Mouse (Mus musculus) gastrocnemius, adult 2 months (tissue): ENCODE results near the gene Col4a4. TPM values are rescaled to one million over a fixed set of nuclear protein-coding genes. Genes with fewer than 3 reads are reported as not detected.

Source experiments
- DNase-seq: peaks from one replicate; pipeline ENCODE4 v3.0.0; 2022
- H3K27ac ChIP-seq: fragments of 200-600 bp; 2 replicates; pipeline ENCODE4 v1.8.1; 2022; ENCODE audit warnings: mild to moderate bottlenecking
- H3K4me3 ChIP-seq: fragments of 200-600 bp; 2 replicates; pipeline ENCODE4 v1.8.1; 2022; ENCODE audit warnings: mild to moderate bottlenecking, moderate library complexity
- CTCF ChIP-seq: fragments of 200-600 bp; IDR thresholded peaks from 2 replicates; pipeline ENCODE4 v1.8.1; 2022; ENCODE audit warnings: antibody characterized with exemption, mild to moderate bottlenecking, moderate library complexity
- intact Hi-C: fragments of 180-260 bp; cut with DNase I; formaldehyde crosslinking; loops from one replicate; pipeline ENCODE4 v1.15.1; 2025
- total RNA-seq, 2 experiments: library from RNA; stranded (reverse); gene quantifications; 2 replicates each; pipeline ENCODE4 v1.2.3; 2021

Col4a4 gene
- total RNA-seq, 2 experiments from 2014 or later: 1.1 to 1.6 TPM

DNA sequence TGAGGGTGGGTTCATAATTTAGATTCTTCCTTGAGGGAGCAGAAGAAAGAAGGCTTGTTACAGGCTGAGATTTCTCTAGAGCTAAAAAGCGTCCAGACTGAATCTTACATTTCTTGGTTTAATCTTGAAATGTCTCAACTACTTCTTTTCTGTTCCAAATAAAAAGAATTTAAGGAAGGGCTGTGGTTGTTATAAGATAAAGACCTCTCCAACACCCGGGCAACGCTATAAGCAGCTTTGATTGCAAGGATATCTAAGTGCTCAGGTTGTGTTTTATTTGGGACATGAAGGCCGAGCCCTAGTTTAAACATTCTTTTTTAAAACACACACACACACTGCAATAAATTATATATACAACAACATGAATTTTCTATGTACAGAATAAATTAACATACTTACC is 17.2 kb downstream of the Col4a4 start:
- DNase-seq: no peak
- intact Hi-C loops: no loop called here
- no peak for TF ChIP-seq CTCF
- Histone ChIP-seq H3K27ac (no peak overlapping the region), H3K4me3 (no peak overlapping the region)

DNA sequence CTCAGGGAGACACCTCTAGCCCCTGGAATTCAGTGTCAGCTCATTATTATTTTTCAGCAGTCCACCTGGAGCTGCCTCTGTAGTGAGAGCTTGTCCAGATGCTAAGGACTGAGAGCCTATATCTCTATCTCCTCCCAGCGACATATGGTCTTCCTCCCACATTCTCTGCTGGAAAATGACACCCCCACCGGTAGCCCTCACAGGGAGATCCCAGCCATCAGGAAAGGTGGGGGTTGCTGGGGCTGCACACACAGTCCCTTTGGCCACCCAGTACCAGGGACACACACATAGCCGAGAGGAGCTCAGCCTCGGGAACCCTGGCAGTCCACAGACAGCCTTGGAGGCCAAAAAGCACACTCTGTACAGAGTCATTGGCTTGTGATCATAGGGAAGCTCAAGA is 26.4 kb downstream of the Col4a4 start:
- Histone ChIP-seq H3K27ac (no peak overlapping the region), H3K4me3 (no peak overlapping the region)
- no peak for DNase-seq
- no peak for TF ChIP-seq CTCF
- intact Hi-C loops: no loop called here

- no peak overlapping the region for H3K4me3 ChIP-seq
- H3K27ac ChIP-seq: no peak overlapping the region
- TF ChIP-seq CTCF: no peak
- no peak for DNase-seq
- intact Hi-C loops: loop anchor here (5.0 kb wide), 1 partner anchor 87 kb away; no protein-coding TSS in a partner anchor
Measured at GRCm38 (mm10) chr1:82554889-82555288, 31.8 kb downstream of the Col4a4 start.

DNA sequence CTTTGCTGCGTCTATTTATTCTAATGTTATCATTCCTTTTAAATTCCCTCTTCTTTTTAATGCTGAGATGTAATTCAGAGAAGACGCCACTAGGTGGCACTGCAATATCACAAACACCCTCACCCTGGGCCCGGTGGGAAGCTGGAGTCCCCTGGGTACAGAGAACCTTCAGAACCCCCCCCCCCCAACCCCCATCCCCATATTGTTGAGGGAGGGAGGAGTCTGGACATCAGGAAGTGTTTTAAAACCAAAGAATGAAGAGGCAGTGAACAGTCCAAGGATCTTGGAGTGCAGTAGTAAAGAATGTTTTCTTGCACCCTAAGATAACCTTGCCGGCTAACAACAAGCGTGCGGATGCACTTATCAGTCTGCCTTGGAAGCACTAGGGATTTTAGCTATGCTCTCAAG is 32.2 kb downstream of the Col4a4 start:
- DNase-seq: no peak
- Histone ChIP-seq H3K4me3 (no peak overlapping the region), H3K27ac (no peak overlapping the region)
- intact Hi-C loops: no loop called here
- peak; percentile 74 for TF ChIP-seq CTCF

GRCm38 (mm10) chr1:82545199-82545960 is 41.3 kb downstream of the Col4a4 start:
- no peak overlapping the region for H3K4me3 ChIP-seq
- intact Hi-C loops: no loop called here
- TF ChIP-seq CTCF: no peak
- H3K27ac ChIP-seq: no peak overlapping the region
- no peak for DNase-seq

- intact Hi-C loops: no loop called here
- Histone ChIP-seq H3K4me3 (no peak overlapping the region), H3K27ac (no peak overlapping the region)
- DNase-seq: no peak
- no peak for TF ChIP-seq CTCF
Measured at GRCm38 (mm10) chr1:82544419-82545185, 42.0 kb downstream of the Col4a4 start.

GRCm38 (mm10) chr1:82543934-82544333 is 42.7 kb downstream of the Col4a4 start:
- TF ChIP-seq CTCF: no peak
- Histone ChIP-seq H3K27ac (no peak overlapping the region), H3K4me3 (no peak overlapping the region)
- no peak for DNase-seq
- intact Hi-C loops: no loop called here

- Histone ChIP-seq H3K27ac (no peak overlapping the region), H3K4me3 (no peak overlapping the region)
- no peak for TF ChIP-seq CTCF
- DNase-seq: no peak
- intact Hi-C loops: no loop called here
Measured at GRCm38 (mm10) chr1:82540056-82540455, 46.6 kb downstream of the Col4a4 start.

GRCm38 (mm10) chr1:82537848-82538247 is 48.8 kb downstream of the Col4a4 start:
- intact Hi-C loops: no loop called here
- no peak overlapping the region for H3K4me3 ChIP-seq
- DNase-seq: no peak
- TF ChIP-seq CTCF: no peak
- H3K27ac ChIP-seq: no peak overlapping the region

DNA sequence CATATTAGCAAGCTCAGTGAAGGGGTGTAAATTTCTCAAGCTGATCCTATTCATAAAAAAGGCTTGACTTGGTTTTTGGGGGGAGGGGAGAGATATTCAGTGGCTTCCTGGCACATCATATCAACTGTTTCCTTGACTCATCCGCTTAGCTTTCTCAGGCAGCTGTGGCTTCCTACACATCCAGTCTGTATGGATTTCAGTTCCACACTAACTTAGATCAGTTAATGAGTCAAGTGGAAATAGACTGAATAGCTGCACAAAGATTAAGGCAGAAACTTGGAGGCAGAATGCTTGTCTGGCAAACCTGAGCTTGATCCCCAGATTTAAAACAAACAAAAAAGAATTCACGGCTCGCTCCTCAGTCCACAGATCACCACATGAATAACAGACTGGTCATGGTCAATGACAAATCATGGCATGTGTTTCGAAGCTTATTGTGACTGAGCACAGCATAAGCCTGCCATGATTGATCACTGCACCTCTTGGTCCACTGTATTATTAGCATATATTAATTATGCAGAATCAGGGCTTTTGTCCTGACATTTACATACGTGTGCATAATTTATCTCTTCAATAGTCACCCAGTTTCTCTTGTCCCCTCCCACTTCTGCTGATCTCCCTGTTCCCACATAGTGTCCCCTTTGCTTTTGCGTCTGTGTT is 50.0 kb downstream of the Col4a4 start:
- DNase-seq: no peak
- Histone ChIP-seq H3K4me3 (no peak overlapping the region), H3K27ac (no peak overlapping the region)
- no peak for TF ChIP-seq CTCF
- intact Hi-C loops: no loop called here

- intact Hi-C loops: no loop called here
- no peak overlapping the region for H3K27ac ChIP-seq
- TF ChIP-seq CTCF: no peak
- no peak overlapping the region for H3K4me3 ChIP-seq
- no peak for DNase-seq
Measured at GRCm38 (mm10) chr1:82527931-82528330, 58.7 kb downstream of the Col4a4 start.

DNA sequence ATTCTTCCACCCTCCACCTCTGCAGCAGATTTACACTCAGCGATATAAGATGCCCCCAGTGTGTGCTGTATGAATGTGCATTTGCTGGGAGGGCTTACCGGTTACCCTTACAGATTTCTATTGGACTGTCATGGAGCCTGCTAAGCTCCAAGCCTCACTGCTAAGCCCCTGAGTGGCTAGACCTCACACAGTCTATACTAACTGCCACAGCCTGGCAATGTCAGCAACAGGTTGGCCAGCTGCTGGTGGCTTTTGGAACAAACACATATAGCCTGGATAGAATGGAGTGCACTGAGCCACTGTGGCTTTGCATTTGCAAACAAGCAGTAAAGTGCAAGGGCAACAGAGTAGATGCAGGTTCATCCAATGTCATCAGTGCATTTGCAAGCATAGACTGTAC is 94.7 kb downstream of the Col4a4 start:
- TF ChIP-seq CTCF: no peak
- Histone ChIP-seq H3K27ac (no peak overlapping the region), H3K4me3 (no peak overlapping the region)
- no peak for DNase-seq
- intact Hi-C loops: no loop called here

DNA sequence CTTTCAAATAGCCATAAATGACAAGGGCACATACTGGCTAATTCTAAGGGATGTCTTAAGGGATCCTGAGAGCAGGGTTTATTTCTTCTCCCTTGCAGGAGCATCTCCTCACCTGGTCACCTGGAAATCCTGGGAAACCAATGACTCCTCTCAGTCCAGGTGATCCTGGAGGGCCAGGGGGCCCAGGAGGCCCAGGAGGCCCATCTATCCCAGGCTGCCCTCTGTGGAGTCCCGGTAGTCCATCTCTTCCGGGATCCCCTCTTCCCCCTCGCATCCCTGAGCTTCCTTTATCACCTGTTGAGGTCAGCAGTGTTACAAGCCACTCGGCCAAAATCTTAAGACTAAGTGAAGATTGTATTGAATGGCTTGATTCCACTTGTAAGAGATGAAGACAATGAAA is 100.3 kb downstream of the Col4a4 start:
- DNase-seq: no peak
- H3K4me3 ChIP-seq: no peak overlapping the region
- H3K27ac ChIP-seq: no peak overlapping the region
- intact Hi-C loops: no loop called here
- no peak for TF ChIP-seq CTCF
